Mouse (Mus musculus): ENCODE results near the gene Musk. TPM values are rescaled to one million over a fixed set of nuclear protein-coding genes. Genes with fewer than 3 reads are reported as not detected.

Musk gene
- polyA plus RNA-seq, 1 experiment from 2014 or later: 0.75 TPM

GRCm38 (mm10) chr4:58332394-58332793 is 46.6 kb downstream of the Musk start:
- no peak overlapping the region for H3K27ac ChIP-seq (replicated peaks)
- H3K4me3 ChIP-seq (ENCODE audit: low read depth, low read length): no peak overlapping the region
- DNase-seq (ENCODE audit: low spot score): no peak
- no peak overlapping the region for H3K9ac ChIP-seq (ENCODE audit: low read length)
- 46% methylated on average over 3 of the region's 3 CpGs for WGBS
- no peaks in the 10 kb centered on the region for H3K9me3 ChIP-seq (ENCODE audit: control insufficient read depth, low read length)
- H3K4me1 ChIP-seq (replicated peaks; ENCODE audit: control insufficient read depth, insufficient read depth): no peaks in the 10 kb centered on the region
- H3K36me3 ChIP-seq (ENCODE audit: control insufficient read depth, insufficient read depth, low read length): no peaks in the 10 kb centered on the region
- TF ChIP-seq CTCF (IDR thresholded peaks at IDR 0.05; ENCODE audit: low read depth): no peak
- TF ChIP-seq EP300 (optimal IDR thresholded peaks at IDR 0.05): no peak
- H3K27me3 ChIP-seq (ENCODE audit: control insufficient read depth, insufficient read depth, low read length): no peaks in the 10 kb centered on the region
- ATAC-seq (ENCODE audit: low FRiP score, low TSS enrichment): no peak
- H3K4me2 ChIP-seq (replicated peaks; ENCODE audit: low read depth): no peak overlapping the region

- no peak overlapping the region for H3K4me2 ChIP-seq (replicated peaks; ENCODE audit: low read depth)
- H3K4me3 ChIP-seq (ENCODE audit: low read depth, low read length): no peak overlapping the region
- no peaks in the 10 kb centered on the region for H3K9me3 ChIP-seq (ENCODE audit: control insufficient read depth, low read length)
- DNase-seq (ENCODE audit: low spot score): no peak
- 68% methylated on average over 2 of the region's 2 CpGs for WGBS
- H3K4me1 ChIP-seq (replicated peaks; ENCODE audit: control insufficient read depth, insufficient read depth): no peaks in the 10 kb centered on the region
- no peak for TF ChIP-seq EP300 (optimal IDR thresholded peaks at IDR 0.05)
- TF ChIP-seq CTCF (IDR thresholded peaks at IDR 0.05; ENCODE audit: low read depth): no peak
- H3K9ac ChIP-seq (ENCODE audit: low read length): no peak overlapping the region
- no peaks in the 10 kb centered on the region for H3K27me3 ChIP-seq (ENCODE audit: control insufficient read depth, insufficient read depth, low read length)
- ATAC-seq (ENCODE audit: low FRiP score, low TSS enrichment): no peak
- no peak overlapping the region for H3K27ac ChIP-seq (replicated peaks)
- no peaks in the 10 kb centered on the region for H3K36me3 ChIP-seq (ENCODE audit: control insufficient read depth, insufficient read depth, low read length)
Measured at GRCm38 (mm10) chr4:58336227-58336626, 50.5 kb downstream of the Musk start.

GRCm38 (mm10) chr4:58339226-58339625 is 53.5 kb downstream of the Musk start:
- Histone ChIP-seq H3K9ac (ENCODE audit: low read length) (no peak overlapping the region), H3K27me3 (ENCODE audit: control insufficient read depth, insufficient read depth, low read length) (no peaks in the 10 kb centered on the region), H3K4me1 (replicated peaks; ENCODE audit: control insufficient read depth, insufficient read depth) (no peaks in the 10 kb centered on the region), H3K4me3 (ENCODE audit: low read depth, low read length) (no peak overlapping the region), H3K36me3 (ENCODE audit: control insufficient read depth, insufficient read depth, low read length) (no peaks in the 10 kb centered on the region), H3K4me2 (replicated peaks; ENCODE audit: low read depth) (no peak overlapping the region), H3K27ac (replicated peaks) (no peak overlapping the region), H3K9me3 (ENCODE audit: control insufficient read depth, low read length) (no peaks in the 10 kb centered on the region)
- ATAC-seq (ENCODE audit: low FRiP score, low TSS enrichment) (no peak), DNase-seq (ENCODE audit: low spot score) (no peak)
- WGBS: 44% methylated on average over 3 of the region's 3 CpGs
- TF ChIP-seq EP300 (optimal IDR thresholded peaks at IDR 0.05): no peak
- no peak for TF ChIP-seq CTCF (IDR thresholded peaks at IDR 0.05; ENCODE audit: low read depth)

- H3K4me2 ChIP-seq (replicated peaks; ENCODE audit: low read depth): no peak overlapping the region
- no peak overlapping the region for H3K9ac ChIP-seq (ENCODE audit: low read length)
- H3K27me3 ChIP-seq (ENCODE audit: control insufficient read depth, insufficient read depth, low read length): no peaks in the 10 kb centered on the region
- no peak overlapping the region for H3K4me3 ChIP-seq (ENCODE audit: low read depth, low read length)
- H3K27ac ChIP-seq (replicated peaks): no peak overlapping the region
- WGBS: 81% methylated on average over 7 of the region's 7 CpGs
- DNase-seq (ENCODE audit: low spot score): no peak
- TF ChIP-seq CTCF (IDR thresholded peaks at IDR 0.05; ENCODE audit: low read depth) (no peak), EP300 (optimal IDR thresholded peaks at IDR 0.05) (no peak)
- no peak for ATAC-seq (ENCODE audit: low FRiP score, low TSS enrichment)
- H3K9me3 ChIP-seq (ENCODE audit: control insufficient read depth, low read length): no peaks in the 10 kb centered on the region
- no peaks in the 10 kb centered on the region for H3K36me3 ChIP-seq (ENCODE audit: control insufficient read depth, insufficient read depth, low read length)
- no peaks in the 10 kb centered on the region for H3K4me1 ChIP-seq (replicated peaks; ENCODE audit: control insufficient read depth, insufficient read depth)
Measured at GRCm38 (mm10) chr4:58350206-58350605, 64.4 kb downstream of the Musk start.

GRCm38 (mm10) chr4:58351165-58351564 is 65.4 kb downstream of the Musk start:
- DNase-seq (ENCODE audit: low spot score): no peak
- Histone ChIP-seq H3K9ac (ENCODE audit: low read length) (no peak overlapping the region), H3K4me2 (replicated peaks; ENCODE audit: low read depth) (no peak overlapping the region), H3K9me3 (ENCODE audit: control insufficient read depth, low read length) (no peaks in the 10 kb centered on the region), H3K36me3 (ENCODE audit: control insufficient read depth, insufficient read depth, low read length) (no peaks in the 10 kb centered on the region), H3K4me1 (replicated peaks; ENCODE audit: control insufficient read depth, insufficient read depth) (no peaks in the 10 kb centered on the region), H3K4me3 (ENCODE audit: low read depth, low read length) (no peak overlapping the region), H3K27ac (replicated peaks) (no peak overlapping the region), H3K27me3 (ENCODE audit: control insufficient read depth, insufficient read depth, low read length) (no peaks in the 10 kb centered on the region)
- no peak for TF ChIP-seq CTCF (IDR thresholded peaks at IDR 0.05; ENCODE audit: low read depth)
- no peak for TF ChIP-seq EP300 (optimal IDR thresholded peaks at IDR 0.05)
- 65% methylated on average over 10 of the region's 10 CpGs for WGBS
- no peak for ATAC-seq (ENCODE audit: low FRiP score, low TSS enrichment)

GRCm38 (mm10) chr4:58351590-58351989 is 65.8 kb downstream of the Musk start:
- Histone ChIP-seq H3K27me3 (ENCODE audit: control insufficient read depth, insufficient read depth, low read length) (no peaks in the 10 kb centered on the region), H3K27ac (replicated peaks) (no peak overlapping the region), H3K9ac (ENCODE audit: low read length) (no peak overlapping the region), H3K36me3 (ENCODE audit: control insufficient read depth, insufficient read depth, low read length) (no peaks in the 10 kb centered on the region), H3K4me1 (replicated peaks; ENCODE audit: control insufficient read depth, insufficient read depth) (no peaks in the 10 kb centered on the region), H3K4me3 (ENCODE audit: low read depth, low read length) (no peak overlapping the region), H3K9me3 (ENCODE audit: control insufficient read depth, low read length) (no peaks in the 10 kb centered on the region), H3K4me2 (replicated peaks; ENCODE audit: low read depth) (no peak overlapping the region)
- 66% methylated on average over 5 of the region's 5 CpGs for WGBS
- no peak for DNase-seq (ENCODE audit: low spot score)
- TF ChIP-seq CTCF (IDR thresholded peaks at IDR 0.05; ENCODE audit: low read depth): no peak
- TF ChIP-seq EP300 (optimal IDR thresholded peaks at IDR 0.05): no peak
- no peak for ATAC-seq (ENCODE audit: low FRiP score, low TSS enrichment)
